ENCODE assay signal across 9 mouse cellular contexts in the genomic region with DNA sequence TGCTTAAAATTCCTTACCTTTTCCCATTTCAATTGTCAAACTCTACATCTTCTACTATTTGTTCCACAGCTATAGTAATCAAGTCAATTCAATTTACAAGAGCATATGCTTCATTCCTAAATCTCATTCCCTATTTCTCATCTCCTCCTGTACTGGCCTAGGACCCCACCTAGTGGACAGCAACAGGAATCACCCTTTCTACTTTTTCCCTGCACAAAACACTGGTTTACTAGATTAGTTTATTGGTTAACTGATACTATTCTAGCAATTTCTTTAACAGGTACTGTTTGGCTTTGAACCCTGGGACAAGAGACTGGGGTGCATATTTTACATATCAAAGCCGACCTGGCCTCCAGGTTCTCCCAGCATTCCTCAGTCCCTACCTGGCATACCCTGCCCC.
DNase-seq lines count a peak whose midpoint lies in the region; ATAC-seq and TF ChIP-seq lines count a peak whose summit lies in the region.
"Had no signal": no experiment of that assay in that cellular context is flagged by ENCODE, and none has a peak within 500 bp of the region (broad histone marks: within the 10 kb centered on the region; RNA-seq: fewer than 3 reads in every experiment).

No protein-coding gene starts in this region.

- no peak for TF ChIP-seq CTCF in liver, adult 2 months (IDR thresholded peaks at IDR 0.05; ENCODE audit: low read depth, low read length)

- no peaks in the 10 kb centered on the region for H3K4me1 ChIP-seq in embryonic facial prominence, embryonic 11.5 days (ENCODE audit: control insufficient read depth, insufficient read depth, low read length)
- no peaks in the 10 kb centered on the region for H3K4me1 ChIP-seq in embryonic facial prominence, embryonic 10.5 days
- peaks cover 12% of the 10 kb centered on the region for H3K4me1 ChIP-seq in liver, adult 2 months (ENCODE audit: control insufficient read depth, insufficient read depth, low read length)
- H3K4me1 ChIP-seq in liver, embryonic 11.5 days (replicated peaks; ENCODE audit: control insufficient read depth, insufficient read depth, low read length), result no peaks in the 10 kb centered on the region; the same call in 1 of the 2 replicates
- H3K4me1 ChIP-seq: hindbrain, embryonic 15.5 days had no signal

- no peak overlapping the region for H3K4me3 ChIP-seq in embryonic facial prominence, embryonic 11.5 days (ENCODE audit: low read depth, low read length)
- no peak overlapping the region for H3K4me3 ChIP-seq in embryonic facial prominence, embryonic 10.5 days
- H3K4me3 ChIP-seq in liver, adult 2 months (ENCODE audit: insufficient read depth, low read depth, low read length), result no peak overlapping the region
- no peak overlapping the region for H3K4me3 ChIP-seq in liver, embryonic 11.5 days (ENCODE audit: low read depth, low read length)
- H3K4me3 ChIP-seq: hindbrain, embryonic 15.5 days had no signal

- no peaks in the 10 kb centered on the region for H3K27me3 ChIP-seq in embryonic facial prominence, embryonic 11.5 days (ENCODE audit: control insufficient read depth, insufficient read depth, low read length)
- no peaks in the 10 kb centered on the region for H3K27me3 ChIP-seq in embryonic facial prominence, embryonic 10.5 days (replicated peaks; ENCODE audit: low read depth, poor library complexity, severe bottlenecking)
- no peaks in the 10 kb centered on the region for H3K27me3 ChIP-seq in liver, adult 2 months (ENCODE audit: control insufficient read depth, insufficient read depth, low read length)
- no peaks in the 10 kb centered on the region for H3K27me3 ChIP-seq in liver, embryonic 11.5 days (replicated peaks; ENCODE audit: control insufficient read depth, insufficient read depth, low read length)
- H3K27me3 ChIP-seq: hindbrain, embryonic 15.5 days had no signal

- H3K9ac ChIP-seq in embryonic facial prominence, embryonic 11.5 days (replicated peaks; ENCODE audit: low read length), result no peak overlapping the region
- no peak overlapping the region for H3K9ac ChIP-seq in liver, adult 2 months (ENCODE audit: low read depth, low read length)
- no peak overlapping the region for H3K9ac ChIP-seq in liver, embryonic 11.5 days (ENCODE audit: low read depth, low read length)
- H3K9ac ChIP-seq: hindbrain, embryonic 15.5 days had no signal

- H3K79me2 ChIP-seq in liver, adult 2 months (ENCODE audit: control insufficient read depth, insufficient read depth, low read length), result peaks cover 14% of the 10 kb centered on the region; the same call in 1 of the 2 replicates

- 13% methylated on average over 1 of the region's 1 CpGs for WGBS in embryonic facial prominence, embryonic 11.5 days
- 6% methylated on average over 1 of the region's 1 CpGs for WGBS in embryonic facial prominence, embryonic 10.5 days
- 8% methylated on average over 1 of the region's 1 CpGs for WGBS in liver, adult 2 months
- WGBS in liver, embryonic 11.5 days, result 21% methylated on average over 1 of the region's 1 CpGs

- peak; percentile 40 for DNase-seq in embryonic facial prominence, embryonic 11.5 days (ENCODE audit: low spot score)
- no peak for DNase-seq in embryonic facial prominence, embryonic 10.5 days (ENCODE audit: low spot score)
- peak; percentile 64 for DNase-seq in liver, adult 2 months (ENCODE audit: extremely low read depth, low read depth, low spot score)
- no peak for DNase-seq in liver, embryonic 11.5 days (ENCODE audit: low spot score)
- DNase-seq in c-Kit-positive CD71-positive TER-119-positive erythroid progenitor cells, embryonic 14.5 days (ENCODE audit: low spot score), result peak; percentile 10
- peak; percentile 31 for DNase-seq in lung, postnatal 25 days (ENCODE audit: low spot score)
- no peak for DNase-seq in urinary bladder, postnatal 25 days (ENCODE audit: low spot score)
- no peak for DNase-seq in urinary bladder, postnatal 36 days (ENCODE audit: low spot score in 2 of 2)

- no peak overlapping the region for H3K4me2 ChIP-seq in embryonic facial prominence, embryonic 11.5 days (ENCODE audit: low read depth, low read length)
- no peak overlapping the region for H3K4me2 ChIP-seq in liver, embryonic 11.5 days
- H3K4me2 ChIP-seq: hindbrain, embryonic 15.5 days had no signal

- no peak for TF ChIP-seq POLR2A in liver, adult 2 months (IDR thresholded peaks at IDR 0.05; ENCODE audit: extremely low read depth, insufficient read depth, low read length)

- no peaks in the 10 kb centered on the region for H3K9me3 ChIP-seq in embryonic facial prominence, embryonic 11.5 days (replicated peaks; ENCODE audit: control insufficient read depth, low read length)
- no peaks in the 10 kb centered on the region for H3K9me3 ChIP-seq in embryonic facial prominence, embryonic 10.5 days
- H3K9me3 ChIP-seq in liver, embryonic 11.5 days (ENCODE audit: control insufficient read depth, low read length), result no peaks in the 10 kb centered on the region
- H3K9me3 ChIP-seq: hindbrain, embryonic 15.5 days had no signal

- ATAC-seq in embryonic facial prominence, embryonic 11.5 days (replicated peaks; ENCODE audit: insufficient number of reproducible peaks, low FRiP score, low TSS enrichment, low read depth), result no peak
- ATAC-seq in liver, embryonic 11.5 days (replicated peaks; ENCODE audit: low FRiP score), result no peak

- no peak overlapping the region for H3K27ac ChIP-seq in embryonic facial prominence, embryonic 11.5 days (replicated peaks; ENCODE audit: low read depth, low read length)
- H3K27ac ChIP-seq in embryonic facial prominence, embryonic 10.5 days (replicated peaks), result no peak overlapping the region
- no peak overlapping the region for H3K27ac ChIP-seq in liver, adult 2 months (replicated peaks; ENCODE audit: insufficient read depth, low read depth, low read length)
- no peak overlapping the region for H3K27ac ChIP-seq in liver, embryonic 11.5 days (ENCODE audit: low read depth, low read length)
- H3K27ac ChIP-seq: hindbrain, embryonic 15.5 days had no signal

- H3K36me3 ChIP-seq in embryonic facial prominence, embryonic 11.5 days (replicated peaks; ENCODE audit: control insufficient read depth, insufficient read depth, low read depth, low read length), result no peaks in the 10 kb centered on the region
- H3K36me3 ChIP-seq in embryonic facial prominence, embryonic 10.5 days (replicated peaks), result peaks cover 9% of the 10 kb centered on the region
- H3K36me3 ChIP-seq in liver, adult 2 months (ENCODE audit: control insufficient read depth, insufficient read depth, low read length), result no peaks in the 10 kb centered on the region
- no peaks in the 10 kb centered on the region for H3K36me3 ChIP-seq in liver, embryonic 11.5 days (ENCODE audit: control insufficient read depth, insufficient read depth, low read length)
- H3K36me3 ChIP-seq: hindbrain, embryonic 15.5 days had no signal

Comparison
In these comparisons a context has a peak if more than half of its experiments do, and no peak if none do; other contexts are left out.
1. DNase-seq: peak in embryonic facial prominence, embryonic 11.5 days (single experiment), liver, adult 2 months (single experiment), c-Kit-positive CD71-positive TER-119-positive erythroid progenitor cells, embryonic 14.5 days (single experiment) and lung, postnatal 25 days (single experiment); none in embryonic facial prominence, embryonic 10.5 days (single experiment), liver, embryonic 11.5 days (single experiment), urinary bladder, postnatal 25 days (single experiment) and urinary bladder, postnatal 36 days (0 of 2).